Mouse (Mus musculus) testis, adult 2 months (tissue): ENCODE data around the gene Ank3. TPM values are rescaled to one million over a fixed set of nuclear protein-coding genes. Genes with fewer than 3 reads are reported as not detected.

ENCODE experiments used
- H3K27ac ChIP-seq: fragments of 200-500 bp; 2 replicates; pipeline ENCODE4 v1.5.1; 2012; ENCODE audit warnings: low read depth, low read length; ENCODE audit not compliant: control insufficient read depth, insufficient read depth
- H3K27me3 ChIP-seq: fragments of 200-500 bp; 2 replicates; pipeline ENCODE4 v1.6.1; 2012; ENCODE audit warnings: mild to moderate bottlenecking, low read length, moderate library complexity; ENCODE audit not compliant: control insufficient read depth, insufficient read depth
- H3K36me3 ChIP-seq: fragments of 200-500 bp; 2 replicates; pipeline ENCODE4 v1.6.1; 2012; ENCODE audit warnings: mild to moderate bottlenecking, low read length; ENCODE audit not compliant: control insufficient read depth, insufficient read depth
- H3K4me1 ChIP-seq: fragments of 200-500 bp; 2 replicates; pipeline ENCODE4 v1.6.1; 2012; ENCODE audit warnings: low read length; ENCODE audit not compliant: control insufficient read depth, insufficient read depth
- H3K4me3 ChIP-seq: fragments of 200-500 bp; 2 replicates; pipeline ENCODE4 v1.5.1; 2012; ENCODE audit warnings: low read depth, mild to moderate bottlenecking, low read length, moderate library complexity, mixed read lengths; ENCODE audit not compliant: control insufficient read depth
- CTCF ChIP-seq: fragments of 200-500 bp; IDR thresholded peaks from 2 replicates; pipeline ENCODE4 v1.5.1; 2012; ENCODE audit warnings: low read depth, mild to moderate bottlenecking, inconsistent platforms, low read length, moderate library complexity; ENCODE audit not compliant: control insufficient read depth, insufficient read depth, insufficient replicate concordance
- POLR2A ChIP-seq: fragments of 200-500 bp; IDR thresholded peaks from 2 replicates; pipeline ENCODE4 v1.6.1; 2012; ENCODE audit warnings: low read depth, mild to moderate bottlenecking, inconsistent platforms, low read length, moderate library complexity; ENCODE audit not compliant: control insufficient read depth
- polyA plus RNA-seq: library from polyadenylated mRNA; depleted of rRNA; stranded (reverse); fragments of >200 nt; gene quantifications from 2 replicates; pipeline ENCODE4 v1.2.3, GENCODE M21; 2012

Ank3 gene
- polyA plus RNA-seq, 1 experiment, result 3.4 TPM

DNA sequence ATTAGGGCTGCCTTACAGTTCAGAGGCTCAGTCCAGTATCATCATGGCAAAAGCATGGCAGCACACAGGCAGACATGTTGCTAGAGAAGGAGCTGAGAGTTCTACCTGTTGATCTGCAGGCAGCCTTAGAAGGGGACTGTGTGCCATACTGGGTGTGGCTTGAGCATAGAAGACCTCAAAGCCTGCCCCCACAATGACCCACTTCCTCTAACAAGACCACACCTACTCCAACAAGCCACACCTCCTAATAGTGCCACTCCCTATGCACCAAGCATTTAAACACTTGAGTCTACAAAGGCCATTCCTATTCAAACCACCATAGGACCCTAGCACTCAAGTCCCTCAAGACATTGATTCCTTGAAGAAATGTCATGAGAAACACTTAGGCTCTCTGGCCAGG lies 643.0 kb downstream of the Ank3 start:
- no peak for TF ChIP-seq POLR2A
- no peak for TF ChIP-seq CTCF
- no peaks in the 10 kb centered on the region for H3K36me3 ChIP-seq
- no peak overlapping the region for H3K4me3 ChIP-seq
- H3K4me1 ChIP-seq, result no peaks in the 10 kb centered on the region
- H3K27me3 ChIP-seq, result no peaks in the 10 kb centered on the region
- H3K27ac ChIP-seq, result no peak overlapping the region

DNA sequence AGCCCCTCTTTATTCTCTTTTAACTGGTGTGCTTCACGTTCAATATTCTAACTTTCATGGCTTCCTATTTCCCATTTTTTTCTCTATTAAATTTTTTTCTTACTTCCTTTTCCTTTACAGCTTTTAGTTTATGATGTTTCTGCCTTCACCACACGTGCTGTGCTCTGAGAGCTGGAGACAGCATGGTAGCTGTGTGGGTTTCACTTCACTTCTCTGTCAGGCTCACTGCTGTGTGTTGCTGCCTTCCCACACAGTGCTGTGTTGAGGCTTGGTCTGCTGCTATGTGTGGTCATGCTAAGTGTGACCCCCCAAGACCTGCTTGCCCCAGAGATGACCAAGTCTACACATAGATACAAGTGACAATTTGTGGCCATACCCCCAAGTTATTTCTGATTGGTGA lies 647.1 kb downstream of the Ank3 start:
- TF ChIP-seq CTCF (no peak), POLR2A (no peak)

DNA sequence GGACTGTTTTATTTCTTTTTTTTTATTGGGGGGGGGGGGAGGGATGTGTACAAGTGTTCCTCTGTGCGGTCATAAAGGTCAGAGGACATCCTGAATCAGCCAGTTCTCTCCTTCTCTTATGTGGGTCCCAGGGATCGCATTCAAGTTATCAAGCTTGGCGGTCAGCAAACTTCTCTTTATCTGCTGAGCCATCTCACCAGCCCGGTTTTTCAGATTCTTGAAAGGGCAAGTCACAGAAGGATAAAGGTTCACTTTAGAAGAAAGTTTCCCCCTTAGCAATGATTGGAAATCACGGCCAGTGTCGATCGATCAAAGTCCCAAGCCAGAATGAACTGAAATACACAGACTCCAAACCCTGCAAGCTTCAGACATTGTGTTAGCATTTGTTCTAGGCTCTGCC lies 651.2 kb downstream of the Ank3 start:
- Histone ChIP-seq H3K27me3 (no peaks in the 10 kb centered on the region), H3K4me1 (no peaks in the 10 kb centered on the region), H3K36me3 (no peaks in the 10 kb centered on the region), H3K27ac (no peak overlapping the region), H3K4me3 (no peak overlapping the region)
- no peak for TF ChIP-seq CTCF
- no peak for TF ChIP-seq POLR2A

More for the DNA sequence above, 647.1 kb downstream of the Ank3 start:
- Histone ChIP-seq H3K36me3 (no peaks in the 10 kb centered on the region), H3K27me3 (no peaks in the 10 kb centered on the region), H3K4me1 (no peaks in the 10 kb centered on the region), H3K27ac (no peak overlapping the region), H3K4me3 (no peak overlapping the region)

DNA sequence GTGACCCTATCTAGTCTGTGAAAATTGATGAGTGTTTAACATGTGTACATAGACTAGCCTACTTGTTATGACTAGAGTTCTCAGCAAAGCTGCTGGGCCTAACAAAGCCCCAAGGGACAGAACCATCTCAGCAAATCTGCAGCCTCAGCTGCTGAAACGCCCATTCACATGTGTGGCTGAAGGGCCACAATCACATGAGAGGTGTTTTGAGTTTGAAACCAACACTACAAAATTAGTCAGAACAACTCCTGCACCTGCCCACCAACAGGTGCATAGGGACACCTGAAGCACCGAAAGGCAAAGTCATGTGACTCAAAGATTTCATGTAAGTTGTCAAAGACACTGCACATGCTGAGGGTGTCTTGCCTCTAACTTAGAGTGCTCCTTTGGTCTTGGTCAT lies 656.7 kb downstream of the Ank3 start:
- no peaks in the 10 kb centered on the region for H3K36me3 ChIP-seq
- no peak overlapping the region for H3K27ac ChIP-seq
- H3K4me3 ChIP-seq, result no peak overlapping the region
- H3K4me1 ChIP-seq, result no peaks in the 10 kb centered on the region; the same call in 1 of the 2 replicates
- TF ChIP-seq CTCF (no peak), POLR2A (no peak)
- no peaks in the 10 kb centered on the region for H3K27me3 ChIP-seq

DNA sequence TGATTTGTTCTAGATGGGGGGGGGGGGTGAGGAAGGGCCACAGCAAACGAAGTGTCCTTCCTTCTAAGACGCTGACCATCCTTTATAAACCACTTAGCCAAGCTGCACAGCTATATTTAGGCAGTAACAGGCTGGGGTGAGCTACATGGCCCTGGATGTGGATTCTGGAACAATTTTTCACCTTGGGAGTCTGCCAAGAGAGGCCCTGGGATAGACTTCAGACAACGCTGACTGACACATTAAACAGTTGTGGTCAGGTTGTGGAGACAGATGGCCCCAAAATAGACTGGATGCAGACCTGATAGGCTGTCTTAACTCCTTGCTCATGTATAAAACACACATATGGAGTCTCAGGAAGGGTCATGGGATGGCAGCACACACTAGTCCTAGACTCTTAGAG lies 658.5 kb downstream of the Ank3 start:
- Histone ChIP-seq H3K27ac (no peak overlapping the region), H3K27me3 (no peaks in the 10 kb centered on the region), H3K4me1 (no peaks in the 10 kb centered on the region; the same call in 1 of the 2 replicates), H3K36me3 (no peaks in the 10 kb centered on the region), H3K4me3 (no peak overlapping the region)
- TF ChIP-seq POLR2A (no peak), CTCF (no peak)

DNA sequence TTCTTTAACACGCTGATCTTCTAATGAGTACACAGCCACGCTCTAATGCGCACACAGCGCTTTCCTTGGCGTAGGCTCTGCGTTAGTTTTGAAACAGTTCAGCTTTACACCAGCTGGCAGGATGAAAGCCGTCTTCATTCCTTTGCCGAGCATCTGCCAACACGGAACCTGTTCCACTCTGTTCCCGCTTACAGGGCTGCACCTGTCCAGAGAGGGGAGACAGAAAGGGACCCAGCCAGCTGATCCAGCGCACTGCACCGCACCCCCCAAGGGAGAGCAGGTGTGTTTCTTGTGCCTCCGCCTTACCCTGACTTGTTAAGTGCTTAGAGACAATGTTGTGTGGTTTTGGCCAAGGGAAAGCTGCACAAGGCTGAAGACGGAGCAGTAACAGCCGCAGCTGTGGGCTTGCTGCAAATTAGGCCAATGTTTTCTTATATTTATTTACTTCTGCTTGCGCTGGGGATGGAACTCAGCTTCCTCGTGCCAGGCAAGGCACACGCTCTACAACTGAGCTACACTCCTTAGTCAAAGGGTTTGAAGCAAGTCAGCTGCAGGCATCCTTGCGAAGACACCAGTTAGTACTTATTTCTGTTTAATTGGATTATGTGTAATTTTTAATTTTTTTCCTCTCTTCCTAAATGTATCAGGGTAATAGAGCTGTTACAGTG lies 661.6 kb downstream of the Ank3 start:
- H3K36me3 ChIP-seq, result no peaks in the 10 kb centered on the region
- H3K4me1 ChIP-seq, result no peaks in the 10 kb centered on the region; the same call in 1 of the 2 replicates
- no peaks in the 10 kb centered on the region for H3K27me3 ChIP-seq
- H3K27ac ChIP-seq, result no peak overlapping the region
- TF ChIP-seq POLR2A (no peak), CTCF (no peak)
- H3K4me3 ChIP-seq, result no peak overlapping the region

DNA sequence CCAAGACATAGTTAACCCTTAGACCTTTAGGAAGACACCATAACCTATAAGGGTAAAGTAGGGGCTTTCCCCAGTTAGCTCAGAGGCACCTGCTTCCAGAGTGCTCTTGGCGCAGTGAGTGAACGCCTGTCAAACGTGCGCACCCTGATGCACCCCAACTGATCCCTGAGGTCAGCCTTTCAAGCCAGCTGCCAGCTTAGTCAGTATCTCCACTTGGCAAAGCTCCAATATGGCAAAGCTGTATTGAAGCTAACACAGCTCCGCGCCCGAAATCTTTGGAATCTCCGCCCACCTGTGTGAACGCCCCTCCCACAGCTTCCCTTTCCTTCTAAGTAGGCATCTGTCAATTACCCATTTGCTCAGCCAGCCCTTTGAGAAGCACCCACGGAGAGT lies 662.1 kb downstream of the Ank3 start:
- Histone ChIP-seq H3K4me1 (no peaks in the 10 kb centered on the region; the same call in 1 of the 2 replicates), H3K27me3 (no peaks in the 10 kb centered on the region), H3K4me3 (peak overlapping the region; percentile 25), H3K27ac (no peak overlapping the region), H3K36me3 (no peaks in the 10 kb centered on the region)
- no peak for TF ChIP-seq POLR2A
- no peak for TF ChIP-seq CTCF

DNA sequence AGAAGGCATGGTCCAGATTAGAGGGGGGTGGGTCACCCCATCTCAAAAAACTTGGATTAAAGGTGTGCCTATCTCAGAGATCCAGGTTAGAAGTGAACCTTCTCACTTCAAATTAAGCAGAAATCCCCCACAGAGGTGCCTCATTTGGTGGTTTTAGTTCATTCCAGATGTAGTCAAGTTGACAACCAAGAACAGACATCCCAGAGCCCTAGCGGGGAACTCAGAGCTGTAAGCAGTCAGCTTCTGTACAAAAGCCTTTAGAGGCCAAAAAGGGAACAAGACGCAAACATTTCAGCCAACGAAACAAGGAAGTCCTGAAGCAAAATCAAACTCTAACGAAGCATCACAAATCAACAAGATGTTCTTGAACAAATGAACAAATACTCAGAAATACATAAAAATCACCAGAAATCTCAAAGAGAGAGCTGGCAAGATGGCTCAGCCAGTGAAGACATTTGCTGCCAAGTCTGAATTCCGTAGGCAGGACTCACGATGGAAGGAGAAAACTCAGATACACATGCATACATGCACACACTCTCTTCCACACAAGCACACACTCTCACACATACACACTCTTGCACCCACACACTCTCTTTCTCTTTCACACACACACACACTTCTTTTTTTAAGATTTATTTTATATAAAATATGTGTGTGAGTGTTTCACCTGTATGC lies 665.4 kb downstream of the Ank3 start:
- Histone ChIP-seq H3K4me1 (no peaks in the 10 kb centered on the region; the same call in 1 of the 2 replicates), H3K4me3 (no peak overlapping the region), H3K27ac (no peak overlapping the region), H3K36me3 (no peaks in the 10 kb centered on the region), H3K27me3 (no peaks in the 10 kb centered on the region)
- no peak for TF ChIP-seq CTCF
- TF ChIP-seq POLR2A, result no peak
